Mouse (Mus musculus) heart, adult 9 months (tissue): Measurements from ENCODE around the gene Leo1.
"Not testable (repeated sequence)": the region's sequence is repeated elsewhere in the genome, so short reads cannot be mapped to it uniquely, and the experiment has no call there.

Experiments
- DNase-seq, 2 experiments: peaks; one replicate each; pipeline ENCODE4 v3.0.0; 2022; ENCODE audit warnings: low spot score in 2 of 2

The Leo1 gene

DNA sequence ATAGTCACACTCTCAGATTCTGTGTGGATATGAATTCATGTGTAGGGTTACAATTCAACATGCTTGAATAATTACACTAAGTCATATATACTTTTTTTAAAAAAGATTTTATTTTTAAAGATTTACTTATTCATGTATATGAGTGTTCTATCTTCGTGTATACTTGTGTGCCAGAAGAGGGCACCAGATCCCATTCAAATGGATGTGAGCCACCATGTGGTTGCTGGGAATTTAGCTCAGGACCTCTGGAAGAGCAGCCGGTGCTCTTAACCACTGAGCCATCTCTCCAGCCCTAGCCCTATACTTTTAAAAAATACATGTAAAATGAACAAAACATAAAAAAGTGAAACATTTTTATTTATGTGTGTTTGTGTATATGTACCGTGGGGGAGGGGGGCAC, 26.3 kb downstream of the Leo1 start:
- DNase-seq: no peak

DNA sequence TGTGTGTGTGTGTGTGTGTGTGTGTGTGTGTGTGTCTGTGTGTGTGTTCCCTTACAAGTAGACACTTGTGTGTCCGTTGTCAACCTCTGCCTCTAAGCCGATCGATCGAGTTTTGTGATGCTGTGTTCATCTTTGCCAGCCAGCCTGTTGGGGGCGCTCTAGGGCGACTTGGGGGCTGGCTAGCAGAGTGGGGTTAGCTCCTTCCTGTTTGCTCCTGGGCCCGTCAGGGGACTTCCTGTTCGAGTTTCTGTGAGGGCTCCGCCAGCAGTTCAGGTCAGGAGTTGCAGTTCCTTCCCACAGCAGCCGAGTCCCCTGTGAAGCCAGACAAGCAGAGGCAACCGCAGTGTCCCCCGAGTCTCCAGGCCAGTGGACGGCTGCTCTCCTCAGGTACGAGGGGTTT, 27.0 kb downstream of the Leo1 start:
- no peak for DNase-seq

DNA sequence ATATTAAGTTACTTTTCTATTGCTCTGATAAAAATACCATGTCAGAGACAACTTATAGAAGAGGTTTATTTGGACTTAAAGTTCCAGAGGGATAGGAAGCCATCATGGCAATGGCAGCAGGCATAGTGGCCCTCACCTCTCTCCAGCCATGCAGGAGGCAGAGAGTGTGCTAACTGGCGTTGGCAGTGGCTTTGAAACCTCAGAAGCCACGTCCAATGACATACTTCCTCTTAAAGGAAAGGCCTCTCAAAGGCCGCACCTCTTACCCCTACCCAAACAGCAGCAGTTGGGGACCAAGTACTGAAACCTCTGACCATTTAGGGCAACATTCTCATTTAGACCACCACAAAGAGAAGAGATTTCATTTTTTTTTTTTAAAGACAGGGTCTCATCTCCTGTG, 35.9 kb downstream of the Leo1 start:
- no peak for DNase-seq

DNA sequence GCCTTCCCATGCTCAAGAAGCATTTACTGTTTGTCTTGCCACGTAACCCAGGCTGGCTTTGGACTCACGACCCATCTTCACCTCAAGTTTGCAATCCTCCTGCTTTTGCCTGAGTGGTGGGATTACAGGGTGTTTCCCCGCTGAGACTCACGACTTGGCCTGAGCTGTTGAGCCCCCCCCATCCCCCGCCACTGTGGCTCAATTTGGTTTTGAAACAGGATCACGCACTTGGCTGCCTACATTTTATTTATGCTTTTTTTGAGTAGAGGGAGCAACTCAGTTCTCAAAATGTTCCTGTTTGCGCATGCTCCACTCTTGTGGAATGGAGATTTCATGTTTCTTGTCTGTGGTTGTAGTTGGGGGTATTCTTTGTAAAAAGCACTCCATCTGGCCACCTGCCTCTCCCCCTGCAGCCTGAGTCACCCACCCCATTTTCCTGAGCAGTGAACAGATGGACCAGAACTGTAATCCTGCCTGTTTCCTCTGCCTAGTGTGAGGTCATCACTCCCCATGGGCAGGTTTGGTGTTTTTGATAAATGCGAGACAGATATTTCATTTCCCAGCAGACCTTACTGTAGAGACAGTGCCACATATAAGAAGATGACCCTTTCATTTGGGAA, 37.9 kb downstream of the Leo1 start:
- DNase-seq: no peak

DNA sequence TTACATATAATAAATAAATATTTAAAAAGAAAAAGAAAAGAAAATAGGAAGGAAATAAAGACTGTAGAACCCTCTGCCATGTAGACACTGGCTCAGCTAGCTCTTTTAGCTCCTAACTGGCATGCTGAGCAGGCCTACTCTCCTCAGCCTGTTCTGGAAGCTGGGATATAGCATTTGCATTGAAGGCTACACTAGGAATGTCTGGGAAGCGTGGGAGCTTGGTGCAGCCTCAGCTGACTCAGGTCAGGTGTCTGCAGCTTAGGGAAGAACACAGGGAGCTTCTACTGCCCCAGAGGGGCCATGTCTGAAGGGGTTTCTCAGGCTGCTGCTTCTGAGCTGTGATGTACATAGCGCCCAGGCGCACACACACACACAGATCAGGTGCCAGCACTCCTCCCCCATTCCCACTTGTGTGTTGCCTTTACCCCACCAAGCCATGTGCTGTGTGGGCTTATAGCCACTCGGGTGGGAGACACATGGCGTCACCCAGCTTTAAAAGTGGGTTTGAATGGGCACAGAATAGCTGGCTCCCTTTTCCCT, 39.3 kb downstream of the Leo1 start:
- no peak for DNase-seq

DNA sequence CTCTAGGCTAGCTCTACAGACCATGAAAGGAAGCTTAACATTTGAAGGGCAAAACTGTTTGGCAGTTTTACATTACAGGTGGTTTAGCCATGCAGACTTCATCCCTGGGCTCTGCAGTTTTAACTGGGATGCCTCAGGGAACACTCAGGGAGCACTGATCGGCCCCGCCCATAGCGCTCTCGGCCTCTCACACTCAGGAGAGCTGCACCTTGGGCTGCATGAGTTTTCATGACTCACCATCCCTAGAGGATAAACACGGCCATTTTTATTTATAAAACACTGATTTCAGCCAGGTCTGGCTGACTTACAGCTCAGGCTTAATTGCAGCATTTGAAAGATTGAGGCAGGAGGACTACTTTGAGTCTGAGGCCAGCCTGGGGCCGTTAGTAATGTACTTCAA, 43.9 kb downstream of the Leo1 start:
- DNase-seq: no peak

DNA sequence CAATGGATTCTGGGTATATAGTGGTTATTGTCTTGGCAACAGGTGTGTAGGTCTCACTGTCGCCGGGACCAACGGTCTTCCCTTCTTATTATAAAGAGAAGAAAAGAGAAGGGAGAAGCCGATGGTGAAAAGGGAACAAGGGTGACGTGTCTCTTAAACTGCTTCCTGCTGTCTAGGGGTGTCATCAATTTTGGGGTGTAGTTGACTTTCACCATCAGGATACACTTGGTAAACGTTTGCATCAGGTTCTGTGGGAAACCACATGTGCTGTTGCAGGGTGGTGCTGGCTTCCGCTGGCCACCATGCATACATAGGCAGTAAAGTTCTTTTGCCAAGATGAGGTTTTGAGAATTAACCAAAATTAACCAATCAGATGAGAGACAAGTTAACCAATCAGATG, 46.9 kb downstream of the Leo1 start:
- DNase-seq: not testable (repeated sequence)

DNA sequence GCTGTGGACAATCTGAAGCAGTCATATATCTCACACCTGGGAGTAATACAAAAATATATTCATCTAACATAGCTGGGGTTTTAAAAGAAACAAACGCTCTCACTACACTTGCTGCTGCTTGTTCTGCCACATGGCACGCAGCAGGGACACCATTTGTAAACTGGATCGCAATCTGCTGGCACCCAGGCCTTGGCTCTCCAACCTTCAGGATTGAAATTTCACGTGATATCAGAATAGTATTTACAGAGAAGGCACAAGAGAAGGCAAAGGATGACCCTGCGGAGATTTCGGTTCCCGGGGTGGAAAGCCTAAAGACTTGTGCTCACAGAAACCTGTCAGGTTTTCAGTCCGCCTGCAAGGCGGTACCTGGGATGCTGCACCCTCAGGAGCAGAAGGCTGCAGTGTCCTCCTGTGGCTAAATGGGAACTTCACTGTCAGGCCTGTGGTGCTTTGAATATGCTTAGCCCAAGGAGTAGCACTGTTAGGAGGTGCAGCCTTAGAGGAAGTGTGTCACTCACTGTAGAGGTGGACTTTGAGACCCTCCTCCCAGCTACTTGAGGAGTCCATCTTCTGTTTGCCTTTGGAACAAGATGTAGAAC, 53.2 kb downstream of the Leo1 start:
- no peak for DNase-seq

DNA sequence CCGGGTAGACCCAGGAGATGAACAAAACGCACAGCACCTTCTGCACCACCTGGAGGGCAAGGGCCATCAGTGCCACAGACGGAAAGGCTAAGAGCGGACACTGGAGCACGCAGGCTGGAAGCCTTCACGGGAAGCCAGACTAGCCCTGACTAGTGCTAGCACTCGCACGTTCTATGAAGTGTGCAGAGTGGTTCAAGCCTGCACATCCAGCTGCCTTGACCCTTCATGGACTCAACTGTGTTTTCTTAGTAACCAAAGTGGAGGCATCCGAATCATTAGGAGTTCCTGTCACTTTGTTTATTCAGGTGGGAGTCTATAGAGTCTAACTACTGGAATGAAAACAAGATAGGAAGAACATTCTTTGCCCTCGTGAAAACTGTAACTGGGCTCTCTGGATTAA, 54.6 kb downstream of the Leo1 start:
- DNase-seq: no peak

DNA sequence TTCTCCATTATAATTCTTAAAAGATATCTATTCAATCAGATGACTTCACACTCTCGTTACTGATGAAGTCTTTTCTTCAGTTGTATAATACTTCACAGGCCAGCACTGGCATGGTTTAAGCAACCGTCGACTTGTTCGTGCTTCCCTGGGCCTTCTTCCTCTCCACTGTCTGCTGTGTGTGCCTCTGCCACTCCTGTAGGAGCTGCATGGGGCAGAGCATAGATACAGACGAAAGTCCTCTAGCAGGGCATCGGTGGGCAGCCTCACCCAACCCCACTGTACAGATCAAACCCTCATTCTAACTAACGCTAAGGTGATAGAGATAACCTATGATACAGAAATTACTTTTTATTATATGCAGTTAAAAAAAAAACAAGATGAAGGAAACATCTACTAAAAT, 57.2 kb downstream of the Leo1 start:
- DNase-seq: no peak

DNA sequence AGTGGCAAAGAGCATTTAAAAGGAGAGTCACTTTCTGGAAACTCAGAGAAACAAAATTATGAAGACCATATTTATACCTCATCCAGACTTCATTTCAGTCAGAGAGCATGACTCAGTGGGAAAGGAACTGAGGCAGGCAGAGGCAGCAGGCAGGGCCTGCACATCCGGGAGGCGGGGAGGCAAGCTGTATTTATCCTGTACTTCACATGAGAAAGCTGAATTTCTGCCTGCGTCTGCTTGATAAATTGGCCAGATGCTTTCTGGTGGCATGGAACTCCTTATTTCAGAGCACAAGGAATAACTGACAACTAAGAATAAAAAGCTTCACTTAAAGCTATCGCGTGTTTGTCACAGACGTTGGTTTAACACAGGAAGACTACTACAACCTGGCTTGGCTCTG, 63.0 kb downstream of the Leo1 start:
- DNase-seq: no peak

DNA sequence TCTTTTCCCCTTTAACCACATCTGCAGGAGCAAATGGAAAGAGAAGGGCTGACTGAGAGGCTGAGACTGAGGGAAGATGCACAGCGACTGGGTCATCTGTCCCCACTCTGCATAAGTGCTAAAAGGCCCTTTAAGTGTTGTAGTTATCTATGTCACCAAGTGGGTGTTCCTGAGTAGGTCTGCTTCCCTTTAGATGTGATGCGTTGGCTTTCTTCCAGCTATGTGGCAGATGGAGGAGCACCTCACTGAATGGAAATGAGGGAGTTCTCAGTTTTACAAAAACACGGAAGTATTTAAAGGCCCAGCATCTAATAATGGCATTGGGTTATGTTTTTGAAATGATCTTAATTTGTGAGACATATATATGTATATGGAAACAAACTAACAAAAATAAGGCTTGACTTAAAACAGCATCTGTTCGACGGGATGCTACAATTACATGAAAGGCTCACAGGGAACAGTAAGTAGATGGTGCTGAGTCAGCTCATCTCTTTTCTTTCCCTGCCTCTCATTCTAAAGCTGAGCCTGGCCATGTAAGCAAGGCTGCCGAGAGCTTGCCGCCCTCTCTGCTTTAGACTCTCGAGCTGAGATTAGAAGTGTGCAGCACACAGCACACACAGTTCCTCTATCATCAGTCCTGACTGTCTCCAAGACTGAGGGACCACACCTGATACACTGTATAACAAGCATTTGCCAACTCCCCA, 70.1 kb downstream of the Leo1 start:
- DNase-seq: no peak

DNA sequence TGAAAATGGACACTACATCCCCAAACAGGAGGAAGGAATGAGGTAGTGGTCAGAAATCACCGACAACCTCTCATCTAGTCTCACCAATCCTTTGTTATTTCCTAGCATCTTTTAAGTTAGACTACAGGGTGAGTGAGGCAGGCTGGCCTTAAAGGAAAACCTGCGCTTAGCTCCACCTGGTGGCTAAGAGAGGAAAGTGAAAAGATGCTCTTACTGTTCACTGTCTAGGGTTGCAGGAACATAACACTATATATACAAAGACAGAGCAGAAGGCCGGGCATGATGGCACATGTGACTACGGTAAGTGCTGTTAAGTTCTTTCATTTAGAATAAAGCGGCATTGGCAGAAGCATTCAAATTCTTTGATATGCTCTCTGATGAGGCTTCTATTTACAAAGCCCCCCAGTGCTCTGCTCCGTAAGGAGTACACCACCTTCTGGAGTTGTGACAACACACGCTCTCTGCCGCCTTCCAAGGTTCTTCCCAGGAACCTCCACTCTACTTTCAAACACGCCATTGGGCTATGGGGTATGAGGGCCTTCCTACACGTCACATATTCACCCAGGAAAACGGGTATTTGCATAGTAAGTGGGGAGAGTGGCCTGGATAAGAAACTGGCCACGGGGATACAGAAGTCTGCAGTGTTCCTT, 74.3 kb downstream of the Leo1 start:
- peak in 1 of 2 experiments; percentile 25 for DNase-seq
